Mouse (Mus musculus): Measurements from ENCODE around the gene Aqp6. TPM values are rescaled to one million over a fixed set of nuclear protein-coding genes. Genes with fewer than 3 reads are reported as not detected.

Aqp6 gene
- polyA plus RNA-seq, 1 experiment from 2014 or later: not detected

- H3K36me3 ChIP-seq (replicated peaks): no peaks in the 10 kb centered on the region
- H3K27ac ChIP-seq (replicated peaks): peak overlapping the region; percentile 94
- 77% methylated on average over 10 of the region's 10 CpGs for WGBS
- H3K27me3 ChIP-seq (replicated peaks; ENCODE audit: low read depth, poor library complexity, severe bottlenecking): peaks cover 49% of the 10 kb centered on the region
- H3K4me3 ChIP-seq: peak overlapping the region; percentile 96
- no peaks in the 10 kb centered on the region for H3K9me3 ChIP-seq
- peaks cover 55% of the 10 kb centered on the region for H3K4me1 ChIP-seq
- DNase-seq (ENCODE audit: low spot score): no peak
Observed at GRCm38 (mm10) chr15:99651984-99652872, 51.0 kb downstream of the Aqp6 start.

- Histone ChIP-seq H3K4me1 (peaks cover 47% of the 10 kb centered on the region), H3K27me3 (replicated peaks; ENCODE audit: low read depth, poor library complexity, severe bottlenecking) (peaks cover 54% of the 10 kb centered on the region), H3K9me3 (no peaks in the 10 kb centered on the region), H3K27ac (replicated peaks) (peak overlapping the region; percentile 59; the same call in 1 of the 2 replicates), H3K36me3 (replicated peaks) (no peaks in the 10 kb centered on the region), H3K4me3 (peak overlapping the region; percentile 50)
- DNase-seq (ENCODE audit: low spot score): peak; percentile 41
- 10% methylated on average over 8 of the region's 8 CpGs for WGBS
Observed at GRCm38 (mm10) chr15:99653291-99653690, 52.1 kb downstream of the Aqp6 start.

GRCm38 (mm10) chr15:99653876-99654275 is 52.7 kb downstream of the Aqp6 start:
- no peak for DNase-seq (ENCODE audit: low spot score)
- no peaks in the 10 kb centered on the region for H3K9me3 ChIP-seq
- H3K4me3 ChIP-seq: peak overlapping the region; percentile 50
- H3K27ac ChIP-seq (replicated peaks): peak overlapping the region; percentile 59; the same call in 1 of the 2 replicates
- no peaks in the 10 kb centered on the region for H3K36me3 ChIP-seq (replicated peaks)
- H3K27me3 ChIP-seq (replicated peaks; ENCODE audit: low read depth, poor library complexity, severe bottlenecking): peaks cover 59% of the 10 kb centered on the region
- WGBS: 2% methylated on average over 21 of the region's 21 CpGs
- H3K4me1 ChIP-seq: peaks cover 45% of the 10 kb centered on the region

Other genes starting within 250 kb of the Aqp6 start
- 24.4 and 25.6 TPM in 2 replicates for gene Fmnl3, start 230.9 kb upstream of the Aqp6 start, polyA plus RNA-seq (2016; fragmentation: Nextera tagmentation; extraction: Ambion mirVana)
- gene Tmbim6, start 208.5 kb upstream of the Aqp6 start, polyA plus RNA-seq (2016; fragmentation: Nextera tagmentation; extraction: Ambion mirVana): 262 and 273 TPM in 2 replicates
- 14.1 and 15.1 TPM in 2 replicates for gene Nckap5l, start 143.7 kb upstream of the Aqp6 start, polyA plus RNA-seq (2016; fragmentation: Nextera tagmentation; extraction: Ambion mirVana)
- gene Bcdin3d, start 126.7 kb upstream of the Aqp6 start, polyA plus RNA-seq (2016; fragmentation: Nextera tagmentation; extraction: Ambion mirVana): 16.0 and 16.7 TPM in 2 replicates
- gene Faim2, start 73.2 kb upstream of the Aqp6 start, polyA plus RNA-seq (2016; fragmentation: Nextera tagmentation; extraction: Ambion mirVana): 0.45 and 0.74 TPM in 2 replicates
- gene Aqp2, start 22.3 kb upstream of the Aqp6 start, polyA plus RNA-seq (2016; fragmentation: Nextera tagmentation; extraction: Ambion mirVana): not detected in 2 replicates
- 0.10 TPM in 1 of 2 replicates, not detected in the other for gene Aqp5, start 10.6 kb upstream of the Aqp6 start, polyA plus RNA-seq (2016; fragmentation: Nextera tagmentation; extraction: Ambion mirVana)
- gene Racgap1, start 50.3 kb downstream of the Aqp6 start, polyA plus RNA-seq (2016; fragmentation: Nextera tagmentation; extraction: Ambion mirVana): 146 TPM in 2 replicates
- 3.2 and 4.9 TPM in 2 replicates for gene Asic1, start 69.0 kb downstream of the Aqp6 start, polyA plus RNA-seq (2016; fragmentation: Nextera tagmentation; extraction: Ambion mirVana)
- 83.3 and 89.1 TPM in 2 replicates for gene Smarcd1, start 100.7 kb downstream of the Aqp6 start, polyA plus RNA-seq (2016; fragmentation: Nextera tagmentation; extraction: Ambion mirVana)
- gene Gm17349, start 104.1 kb downstream of the Aqp6 start, polyA plus RNA-seq (2016; fragmentation: Nextera tagmentation; extraction: Ambion mirVana): not detected in 2 replicates
- gene Gpd1, start 116.1 kb downstream of the Aqp6 start, polyA plus RNA-seq (2016; fragmentation: Nextera tagmentation; extraction: Ambion mirVana): 0.42 and 0.55 TPM in 2 replicates
- 129 and 131 TPM in 2 replicates for gene Cox14, start 124.2 kb downstream of the Aqp6 start, polyA plus RNA-seq (2016; fragmentation: Nextera tagmentation; extraction: Ambion mirVana)
- 60.2 and 63.8 TPM in 2 replicates for gene Cers5, start 171.5 kb downstream of the Aqp6 start, polyA plus RNA-seq (2016; fragmentation: Nextera tagmentation; extraction: Ambion mirVana)